Mouse (Mus musculus) megakaryocyte progenitor cell, adult 5-6 weeks (primary cell): ENCODE measurements around the gene Klhl2. TPM values are rescaled to one million over a fixed set of nuclear protein-coding genes. Genes with fewer than 3 reads are reported as not detected.

Experiments
- ATAC-seq: replicated peaks from 2 replicates; pipeline ENCODE4 v1.8.0; 2016; ENCODE audit warnings: mild to moderate bottlenecking, moderate TSS enrichment, inconsistent platforms; ENCODE audit not compliant: poor library complexity
- total RNA-seq, 2 experiments: library from RNA; stranded (forward) in 1 of 2; stranded (reverse) in 1 of 2; fragments of 157-497, 149-512 nt in 1 of 2; fragments of 200-1000 nt in 1 of 2; gene quantifications; 2 replicates each; pipeline versions ENCODE4 v1.2.3 to v1.2.4; 2015 to 2017

Gene Klhl2
- total RNA-seq, 2 experiments from 2014 or later: 10.3 to 13.5 TPM

DNA sequence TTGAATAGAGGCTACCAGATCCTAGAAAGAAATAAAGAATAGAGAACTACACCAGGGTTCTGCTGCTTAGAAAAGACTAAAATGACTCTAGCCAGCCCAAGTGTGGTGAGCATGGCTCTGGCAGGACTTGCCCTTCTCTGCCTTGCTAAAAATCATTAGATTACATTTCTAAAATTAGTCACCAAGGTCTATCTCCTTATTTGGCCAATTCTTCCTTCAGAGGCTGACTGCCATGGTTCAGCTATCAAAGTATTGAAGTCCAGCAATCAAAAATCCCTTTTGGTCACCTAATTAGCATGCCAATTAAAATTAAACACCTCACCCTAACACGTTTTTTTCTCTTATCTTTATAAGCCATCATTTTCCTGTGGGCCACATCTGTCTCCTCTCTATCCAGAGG lies 138.3 kb downstream of the Klhl2 start:
- no peak for ATAC-seq

DNA sequence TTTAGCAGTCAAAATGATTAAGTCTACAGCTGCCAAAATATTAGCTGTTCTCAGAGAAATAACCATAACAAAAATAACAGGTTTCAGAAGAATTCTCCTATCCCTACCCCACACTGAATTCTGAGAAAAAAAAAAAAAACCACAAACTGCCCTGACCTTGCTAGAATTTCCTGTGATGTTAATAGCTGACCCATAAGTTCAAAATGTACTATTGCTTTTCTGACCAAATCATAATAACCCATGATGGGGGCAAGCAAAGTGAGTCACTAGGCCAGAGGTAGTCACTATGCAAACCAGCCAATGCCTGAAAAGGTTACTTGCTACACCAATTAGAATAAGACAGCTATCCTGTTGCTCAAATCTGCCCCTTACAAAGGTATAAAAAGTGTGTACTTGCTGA lies 142.3 kb downstream of the Klhl2 start:
- no peak for ATAC-seq

DNA sequence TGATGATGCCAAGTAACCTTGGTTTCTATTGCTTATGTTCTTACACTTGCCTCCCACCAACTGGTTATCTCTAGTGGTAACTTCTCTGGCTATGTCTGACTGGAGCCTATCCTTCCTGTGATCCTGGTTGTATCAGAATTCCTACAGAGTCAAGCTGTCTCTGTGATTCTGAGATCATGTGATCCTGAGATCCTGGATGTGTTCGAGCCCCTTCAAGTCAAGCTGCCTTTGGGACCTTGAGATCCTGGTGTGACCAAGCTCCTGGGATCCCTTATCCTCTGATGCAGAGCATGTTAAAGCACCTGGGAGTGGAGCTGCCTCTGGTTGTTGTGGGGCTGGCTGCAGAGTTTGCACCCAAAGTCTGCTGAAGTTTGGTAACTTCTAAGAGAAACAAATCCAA lies 146.6 kb downstream of the Klhl2 start:
- no peak for ATAC-seq

DNA sequence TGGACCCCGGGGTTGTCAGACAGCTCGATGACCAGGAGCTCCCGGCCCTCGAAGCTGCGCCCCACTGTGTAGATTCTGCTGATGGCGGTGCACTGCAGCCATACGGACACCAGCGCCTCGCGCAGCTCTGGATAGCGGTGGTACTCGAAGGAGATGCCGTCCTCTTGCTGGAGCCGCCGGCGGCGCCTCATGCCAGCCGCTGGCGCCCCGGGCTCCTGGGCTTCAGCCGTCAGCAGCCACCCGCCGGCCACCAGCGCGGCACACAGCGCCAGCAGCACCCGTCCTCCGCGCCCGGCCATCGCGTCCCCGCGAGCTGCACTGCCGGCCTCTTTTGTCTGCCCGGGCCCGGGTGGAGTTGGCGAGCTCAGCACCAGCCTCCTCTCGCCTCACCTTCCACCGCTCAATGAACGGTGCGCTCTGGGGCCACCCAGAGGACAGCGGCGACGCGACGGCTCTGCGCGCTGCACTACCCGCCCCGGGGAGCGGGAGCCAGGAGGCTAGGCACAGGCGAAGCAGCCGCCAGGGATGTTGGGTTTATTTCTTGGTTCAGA lies 157.1 kb downstream of the Klhl2 start, which contains the start of gene Cpe:
Gene Cpe (minus strand): TSS at position 404 of the 551 bp plus-strand sequence.
- peak; percentile 100 for ATAC-seq

DNA sequence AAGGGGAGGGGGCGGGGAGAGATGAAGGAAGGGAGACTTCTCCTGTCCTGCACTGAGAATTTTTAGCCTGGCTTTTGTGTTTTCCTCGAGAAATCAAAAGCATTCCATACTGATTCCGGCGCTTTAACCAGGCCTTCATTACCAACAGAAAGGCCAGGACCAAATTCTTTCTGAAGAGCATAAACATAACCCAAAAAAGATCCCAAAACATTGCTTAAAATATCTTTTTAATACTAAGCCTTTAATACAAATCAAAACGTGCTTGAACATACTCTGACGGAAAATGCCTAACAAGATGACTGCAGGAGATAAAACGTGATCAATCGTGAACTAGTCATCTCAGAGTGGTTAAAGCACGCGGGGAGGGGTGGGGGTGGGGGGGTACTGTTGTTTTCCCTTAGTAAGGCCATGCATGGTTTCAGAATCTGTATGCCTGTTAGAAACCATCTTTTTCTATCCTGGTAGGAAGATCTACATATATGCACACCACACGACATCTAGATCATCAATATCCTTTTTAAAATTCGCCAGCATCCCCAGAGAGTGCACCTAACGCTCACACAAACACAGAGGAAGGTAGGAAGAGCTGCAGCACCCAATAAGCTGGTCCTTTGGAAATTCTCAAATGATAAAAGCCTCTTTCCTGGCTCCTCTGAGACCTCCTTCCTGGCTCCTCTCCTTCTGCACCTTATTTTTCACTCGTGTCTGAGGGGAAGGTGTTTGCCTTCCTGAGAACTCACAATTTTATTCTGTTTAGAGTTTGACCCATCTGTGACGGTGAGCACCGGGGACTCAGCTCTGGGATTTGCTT lies 158.0 kb downstream of the Klhl2 start:
- no peak for ATAC-seq

DNA sequence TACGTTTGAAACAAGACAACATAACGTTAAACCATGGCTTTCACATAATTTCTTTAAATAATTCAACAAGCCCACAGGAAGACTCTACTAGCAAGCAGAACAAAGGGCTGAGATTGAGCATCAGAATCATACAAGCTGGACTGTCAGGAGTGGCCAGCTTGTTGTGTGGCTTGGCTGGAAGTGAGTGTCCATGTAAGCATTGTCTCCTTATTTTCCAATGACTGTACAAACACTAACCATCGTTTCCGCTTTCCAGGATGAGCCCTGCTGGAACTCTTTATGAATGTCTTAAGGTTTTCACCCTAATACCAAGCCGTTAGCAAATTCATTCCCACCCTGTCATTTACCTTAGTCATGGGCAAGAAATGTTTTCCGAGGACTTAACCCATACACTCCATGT lies 159.0 kb downstream of the Klhl2 start:
- ATAC-seq: no peak

DNA sequence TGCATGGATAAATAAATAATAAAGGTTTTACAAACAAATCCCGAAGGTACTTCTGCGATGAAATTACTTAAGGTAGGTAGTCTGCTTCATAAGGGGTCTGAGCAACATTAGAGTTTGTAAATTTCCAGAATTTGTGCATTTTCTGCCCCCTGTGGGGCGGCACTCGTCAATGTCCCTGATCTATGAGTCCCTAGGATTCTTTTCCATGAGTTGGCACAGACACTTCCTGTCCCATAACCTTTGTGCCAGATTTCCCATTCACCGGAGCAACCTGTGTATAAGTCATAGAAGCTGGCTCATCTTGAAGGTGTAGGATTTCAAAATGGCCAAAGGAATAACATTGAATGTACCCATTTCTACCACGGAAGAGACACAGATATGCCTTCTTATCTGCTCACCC lies 159.5 kb downstream of the Klhl2 start:
- no peak for ATAC-seq

Other genes with a start within 250 kb of the Klhl2 start
- not detected in 2 replicates for gene Cpe, start 157.0 kb downstream of the Klhl2 start, total RNA-seq (2015)
- gene Cpe, start 157.0 kb downstream of the Klhl2 start, total RNA-seq (2017): not detected in 2 replicates
- 22.8 and 23.8 TPM in 2 replicates for gene Msmo1, start 116.2 kb downstream of the Klhl2 start, total RNA-seq (2015)
- gene Msmo1, start 116.2 kb downstream of the Klhl2 start, total RNA-seq (2017): 46.0 and 51.2 TPM in 2 replicates
- 30.9 and 32.4 TPM in 2 replicates for gene Tmem192, start 97.2 kb upstream of the Klhl2 start, total RNA-seq (2015)
- 17.6 and 20.7 TPM in 2 replicates for gene Tmem192, start 97.2 kb upstream of the Klhl2 start, total RNA-seq (2017)
- not detected in 2 replicates for gene Trim75, start 137.8 kb upstream of the Klhl2 start, total RNA-seq (2015)
- gene Trim75, start 137.8 kb upstream of the Klhl2 start, total RNA-seq (2017): not detected in 2 replicates
- gene Trim61, start 168.5 kb upstream of the Klhl2 start, total RNA-seq (2015): not detected in 2 replicates
- gene Trim61, start 168.5 kb upstream of the Klhl2 start, total RNA-seq (2017): not detected in 2 replicates
- gene Trim60, start 168.6 kb upstream of the Klhl2 start, total RNA-seq (2015): not detected in 2 replicates
- not detected in 2 replicates for gene Trim60, start 168.6 kb upstream of the Klhl2 start, total RNA-seq (2017)
- not detected in 2 replicates for gene Apela, start 187.3 kb upstream of the Klhl2 start, total RNA-seq (2015)
- not detected in 2 replicates for gene Apela, start 187.3 kb upstream of the Klhl2 start, total RNA-seq (2017)
- not detected in 2 replicates for gene Gm10663, start 225.0 kb upstream of the Klhl2 start, total RNA-seq (2015)
- not detected in 2 replicates for gene Gm10663, start 225.0 kb upstream of the Klhl2 start, total RNA-seq (2017)